Mouse (Mus musculus): Measurements from ENCODE around the gene Hist2h4. TPM values are rescaled to one million over a fixed set of nuclear protein-coding genes. Genes with fewer than 3 reads are reported as not detected.
"Not testable (repeated sequence)": the region's sequence is repeated elsewhere in the genome, so short reads cannot be mapped to it uniquely, and the experiment has no call there.

Hist2h4 gene
- polyA plus RNA-seq, 1 experiment from 2014 or later: 10.8 TPM

GRCm38 (mm10) chr3:96243921-96244572 lies 19.1 kb downstream of the Hist2h4 start:
- Histone ChIP-seq H3K4me2 (replicated peaks; ENCODE audit: low read depth, low read length) (peak overlapping the region; percentile 42), H3K27me3 (ENCODE audit: control insufficient read depth, insufficient read depth, low read length) (no peaks in the 10 kb centered on the region), H3K4me1 (ENCODE audit: control insufficient read depth, insufficient read depth, low read length) (peaks cover 24% of the 10 kb centered on the region), H3K27ac (ENCODE audit: low read depth, low read length) (peak overlapping the region; percentile 99), H3K9me3 (ENCODE audit: control insufficient read depth, low read length) (no peaks in the 10 kb centered on the region), H3K4me3 (ENCODE audit: low read length) (peak overlapping the region; percentile 43; the same call in 1 of the 2 replicates), H3K9ac (ENCODE audit: low read depth, low read length) (peak overlapping the region; percentile 79; the same call in 1 of the 2 replicates), H3K36me3 (ENCODE audit: control insufficient read depth, insufficient read depth, low read length) (no peaks in the 10 kb centered on the region)
- 81% methylated on average over 7 of the region's 7 CpGs for WGBS
- ATAC-seq (ENCODE audit: low FRiP score, low TSS enrichment): no peak

- ATAC-seq (ENCODE audit: low FRiP score, low TSS enrichment): no peak
- peak overlapping the region; percentile 55 for H3K9ac ChIP-seq (ENCODE audit: low read depth, low read length)
- no peaks in the 10 kb centered on the region for H3K9me3 ChIP-seq (ENCODE audit: control insufficient read depth, low read length)
- no peak overlapping the region; the same call in 1 of the 2 replicates for H3K4me3 ChIP-seq (ENCODE audit: low read length)
- no peaks in the 10 kb centered on the region for H3K36me3 ChIP-seq (ENCODE audit: control insufficient read depth, insufficient read depth, low read length)
- WGBS: 82% methylated on average over 9 of the region's 9 CpGs
- H3K27ac ChIP-seq (ENCODE audit: low read depth, low read length): peak overlapping the region; percentile 89
- H3K27me3 ChIP-seq (ENCODE audit: control insufficient read depth, insufficient read depth, low read length): no peaks in the 10 kb centered on the region
- H3K4me2 ChIP-seq (replicated peaks; ENCODE audit: low read depth, low read length): peak overlapping the region; percentile 31
- H3K4me1 ChIP-seq (ENCODE audit: control insufficient read depth, insufficient read depth, low read length): peaks cover 22% of the 10 kb centered on the region
Measured at GRCm38 (mm10) chr3:96240799-96241197, 22.3 kb downstream of the Hist2h4 start.

GRCm38 (mm10) chr3:96239949-96240798 lies 22.9 kb downstream of the Hist2h4 start, which contains the start of gene Hist2h2aa2:
TSS of gene Hist2h2aa2 (minus strand) at chr3:96240276.
- Histone ChIP-seq H3K27ac (ENCODE audit: low read depth, low read length) (peak within 1 kb of the TSS; percentile 89), H3K4me2 (replicated peaks; ENCODE audit: low read depth, low read length) (peak within 1 kb of the TSS; percentile 31), H3K4me1 (ENCODE audit: control insufficient read depth, insufficient read depth, low read length) (peaks cover 22% of the 10 kb centered on the region), H3K4me3 (ENCODE audit: low read length) (peak within 1 kb of the TSS; percentile 17; the same call in 1 of the 2 replicates), H3K9ac (ENCODE audit: low read depth, low read length) (peak within 1 kb of the TSS; percentile 55)
- not testable (repeated sequence) for H3K27me3 ChIP-seq (ENCODE audit: control insufficient read depth, insufficient read depth, low read length); H3K9me3 ChIP-seq (ENCODE audit: control insufficient read depth, low read length); H3K36me3 ChIP-seq (ENCODE audit: control insufficient read depth, insufficient read depth, low read length)
- WGBS: 7% methylated on average over 25 of the region's 85 CpGs
- peak; percentile 87 for ATAC-seq (ENCODE audit: low FRiP score, low TSS enrichment)

- H3K36me3 ChIP-seq (ENCODE audit: control insufficient read depth, insufficient read depth, low read length); H3K9me3 ChIP-seq (ENCODE audit: control insufficient read depth, low read length); H3K27me3 ChIP-seq (ENCODE audit: control insufficient read depth, insufficient read depth, low read length): not testable (repeated sequence)
- peaks cover 18% of the 10 kb centered on the region for H3K4me1 ChIP-seq (ENCODE audit: control insufficient read depth, insufficient read depth, low read length)
- ATAC-seq (ENCODE audit: low FRiP score, low TSS enrichment): peak; percentile 93
- H3K4me3 ChIP-seq (ENCODE audit: low read length): peak within 1 kb of the TSS; percentile 56
- peak within 1 kb of the TSS; percentile 84 for H3K9ac ChIP-seq (ENCODE audit: low read depth, low read length)
- WGBS: under 1% methylated on average over 12 of the region's 68 CpGs
- H3K4me2 ChIP-seq (replicated peaks; ENCODE audit: low read depth, low read length): peak within 1 kb of the TSS; percentile 73
- H3K27ac ChIP-seq (ENCODE audit: low read depth, low read length): peak within 1 kb of the TSS; percentile 85
Measured at GRCm38 (mm10) chr3:96238954-96239793, 23.9 kb downstream of the Hist2h4 start, which contains the start of gene Hist2h3c2. TSS of gene Hist2h3c2 (minus strand) at chr3:96239127.

GRCm38 (mm10) chr3:96237904-96238511 lies 25.1 kb downstream of the Hist2h4 start:
- H3K9me3 ChIP-seq (ENCODE audit: control insufficient read depth, low read length): no peaks in the 10 kb centered on the region
- WGBS: 2% methylated on average over 12 of the region's 12 CpGs
- peaks cover 14% of the 10 kb centered on the region; the same call in 1 of the 2 replicates for H3K4me1 ChIP-seq (ENCODE audit: control insufficient read depth, insufficient read depth, low read length)
- ATAC-seq (ENCODE audit: low FRiP score, low TSS enrichment): no peak
- peak overlapping the region; percentile 56 for H3K4me3 ChIP-seq (ENCODE audit: low read length)
- H3K4me2 ChIP-seq (replicated peaks; ENCODE audit: low read depth, low read length): peak overlapping the region; percentile 73
- H3K27me3 ChIP-seq (ENCODE audit: control insufficient read depth, insufficient read depth, low read length): no peaks in the 10 kb centered on the region
- peak overlapping the region; percentile 85 for H3K27ac ChIP-seq (ENCODE audit: low read depth, low read length)
- H3K9ac ChIP-seq (ENCODE audit: low read depth, low read length): peak overlapping the region; percentile 84
- no peaks in the 10 kb centered on the region for H3K36me3 ChIP-seq (ENCODE audit: control insufficient read depth, insufficient read depth, low read length)

- Histone ChIP-seq H3K4me1 (ENCODE audit: control insufficient read depth, insufficient read depth, low read length) (peaks cover 14% of the 10 kb centered on the region; the same call in 1 of the 2 replicates), H3K27ac (ENCODE audit: low read depth, low read length) (peak overlapping the region; percentile 85), H3K9me3 (ENCODE audit: control insufficient read depth, low read length) (no peaks in the 10 kb centered on the region), H3K27me3 (ENCODE audit: control insufficient read depth, insufficient read depth, low read length) (no peaks in the 10 kb centered on the region), H3K4me3 (ENCODE audit: low read length) (peak overlapping the region; percentile 56), H3K36me3 (ENCODE audit: control insufficient read depth, insufficient read depth, low read length) (no peaks in the 10 kb centered on the region), H3K4me2 (replicated peaks; ENCODE audit: low read depth, low read length) (peak overlapping the region; percentile 73), H3K9ac (ENCODE audit: low read depth, low read length) (peak overlapping the region; percentile 84)
- ATAC-seq (ENCODE audit: low FRiP score, low TSS enrichment): no peak
- WGBS: 17% methylated on average over 7 of the region's 7 CpGs
Measured at GRCm38 (mm10) chr3:96237335-96237903, 25.7 kb downstream of the Hist2h4 start.

GRCm38 (mm10) chr3:96236834-96237334 lies 26.2 kb downstream of the Hist2h4 start:
- WGBS: 67% methylated on average over 4 of the region's 4 CpGs
- H3K9me3 ChIP-seq (ENCODE audit: control insufficient read depth, low read length): no peaks in the 10 kb centered on the region

More at GRCm38 (mm10) chr3:96236834-96237334, 26.2 kb downstream of the Hist2h4 start:
- Histone ChIP-seq H3K36me3 (ENCODE audit: control insufficient read depth, insufficient read depth, low read length) (no peaks in the 10 kb centered on the region), H3K9ac (ENCODE audit: low read depth, low read length) (peak overlapping the region; percentile 84), H3K4me2 (replicated peaks; ENCODE audit: low read depth, low read length) (peak overlapping the region; percentile 73), H3K4me1 (ENCODE audit: control insufficient read depth, insufficient read depth, low read length) (peaks cover 14% of the 10 kb centered on the region; the same call in 1 of the 2 replicates), H3K27me3 (ENCODE audit: control insufficient read depth, insufficient read depth, low read length) (no peaks in the 10 kb centered on the region), H3K4me3 (ENCODE audit: low read length) (peak overlapping the region; percentile 56; the same call in 1 of the 2 replicates), H3K27ac (ENCODE audit: low read depth, low read length) (peak overlapping the region; percentile 85; the same call in 1 of the 2 replicates)
- no peak for ATAC-seq (ENCODE audit: low FRiP score, low TSS enrichment)
